Mouse (Mus musculus) bone marrow macrophage, adult 2 months (primary cell): ENCODE measurements around the gene Tspan18. TPM values are rescaled to one million over a fixed set of nuclear protein-coding genes. Genes with fewer than 3 reads are reported as not detected.

Experiments
- H3K27ac ChIP-seq: 2 replicates; pipeline ENCODE4 v1.5.1; 2012; ENCODE audit warnings: low read depth, low read length; ENCODE audit not compliant: insufficient read depth
- H3K4me1 ChIP-seq: 2 replicates; pipeline ENCODE4 v1.6.1; 2012; ENCODE audit warnings: low read length; ENCODE audit not compliant: control insufficient read depth, insufficient read depth
- H3K4me3 ChIP-seq: 2 replicates; pipeline ENCODE4 v1.5.1; 2012; ENCODE audit warnings: mild to moderate bottlenecking, low read length, moderate library complexity; ENCODE audit not compliant: insufficient read depth
- CTCF ChIP-seq: IDR thresholded peaks from 2 replicates; pipeline ENCODE4 v1.5.1; 2012; ENCODE audit warnings: low read depth, mild to moderate bottlenecking, low read length, moderate library complexity
- POLR2A ChIP-seq: IDR thresholded peaks from 2 replicates; pipeline ENCODE4 v1.6.1; 2012; ENCODE audit warnings: mild to moderate bottlenecking, low read depth, low read length, borderline replicate concordance
- polyA plus RNA-seq: library from polyadenylated mRNA; stranded (reverse); fragments of >200 nt; gene quantifications from 2 replicates; pipeline ENCODE4 v1.2.4, GENCODE M21; 2012; ENCODE audit not compliant: missing spikeins, insufficient read depth, insufficient read length

Tspan18 gene
- polyA plus RNA-seq, 1 experiment, result not detected

GRCm38 (mm10) chr2:93284625-93285024, 49.7 kb downstream of the Tspan18 start:
- no peak overlapping the region for H3K27ac ChIP-seq
- no peak overlapping the region for H3K4me3 ChIP-seq
- H3K4me1 ChIP-seq, result no peaks in the 10 kb centered on the region
- TF ChIP-seq CTCF, result no peak
- no peak for TF ChIP-seq POLR2A

- Histone ChIP-seq H3K4me1 (no peaks in the 10 kb centered on the region), H3K27ac (no peak overlapping the region)
- TF ChIP-seq POLR2A (no peak), CTCF (no peak)
These were observed 50.6 kb downstream of the Tspan18 start for GRCm38 (mm10) chr2:93283481-93284293.

GRCm38 (mm10) chr2:93282636-93283035, 51.7 kb downstream of the Tspan18 start:
- no peak overlapping the region for H3K27ac ChIP-seq
- TF ChIP-seq CTCF (no peak), POLR2A (no peak)
- H3K4me3 ChIP-seq, result no peak overlapping the region
- no peaks in the 10 kb centered on the region for H3K4me1 ChIP-seq

More at GRCm38 (mm10) chr2:93283481-93284293, 50.6 kb downstream of the Tspan18 start:
- H3K4me3 ChIP-seq, result no peak overlapping the region

GRCm38 (mm10) chr2:93281466-93281865, 52.8 kb downstream of the Tspan18 start:
- no peak overlapping the region for H3K27ac ChIP-seq
- H3K4me3 ChIP-seq, result no peak overlapping the region
- H3K4me1 ChIP-seq, result no peaks in the 10 kb centered on the region
- TF ChIP-seq POLR2A (no peak), CTCF (no peak)

- no peak overlapping the region for H3K4me3 ChIP-seq
- no peak for TF ChIP-seq POLR2A
- TF ChIP-seq CTCF, result no peak
- no peak overlapping the region for H3K27ac ChIP-seq
These were observed 54.1 kb downstream of the Tspan18 start for GRCm38 (mm10) chr2:93280117-93280620.

GRCm38 (mm10) chr2:93278181-93278975, 55.9 kb downstream of the Tspan18 start:
- no peak overlapping the region for H3K27ac ChIP-seq
- TF ChIP-seq POLR2A, result no peak
- TF ChIP-seq CTCF, result no peak
- no peaks in the 10 kb centered on the region for H3K4me1 ChIP-seq
- H3K4me3 ChIP-seq, result no peak overlapping the region

More at GRCm38 (mm10) chr2:93280117-93280620, 54.1 kb downstream of the Tspan18 start:
- H3K4me1 ChIP-seq, result no peaks in the 10 kb centered on the region

- Histone ChIP-seq H3K4me1 (no peaks in the 10 kb centered on the region), H3K4me3 (no peak overlapping the region), H3K27ac (no peak overlapping the region)
- TF ChIP-seq POLR2A (no peak), CTCF (no peak)
These were observed 56.8 kb downstream of the Tspan18 start for GRCm38 (mm10) chr2:93277486-93277885.

- TF ChIP-seq POLR2A, result no peak
- no peak for TF ChIP-seq CTCF
- Histone ChIP-seq H3K4me3 (no peak overlapping the region), H3K27ac (no peak overlapping the region), H3K4me1 (no peaks in the 10 kb centered on the region)
These were observed 58.3 kb downstream of the Tspan18 start for GRCm38 (mm10) chr2:93276026-93276425.

- Histone ChIP-seq H3K4me1 (no peaks in the 10 kb centered on the region), H3K4me3 (no peak overlapping the region), H3K27ac (no peak overlapping the region)
- TF ChIP-seq POLR2A (no peak), CTCF (no peak)
These were observed 60.4 kb downstream of the Tspan18 start for GRCm38 (mm10) chr2:93273916-93274315.

GRCm38 (mm10) chr2:93270083-93270482, 64.2 kb downstream of the Tspan18 start:
- TF ChIP-seq CTCF (no peak), POLR2A (no peak)

More at GRCm38 (mm10) chr2:93270083-93270482, 64.2 kb downstream of the Tspan18 start:
- no peak overlapping the region for H3K27ac ChIP-seq
- H3K4me3 ChIP-seq, result no peak overlapping the region
- no peaks in the 10 kb centered on the region for H3K4me1 ChIP-seq
